Mouse (Mus musculus): ENCODE results near the gene Hbp1. TPM values are rescaled to one million over a fixed set of nuclear protein-coding genes. Genes with fewer than 3 reads are reported as not detected.

Hbp1 gene
- 106 and 117 TPM in 2 replicates for total RNA-seq (2014; rRNA removed)
- 52.9 and 57.3 TPM in 2 replicates for polyA plus RNA-seq (2012; rRNA removed)

- WGBS: 1% methylated on average over 69 of the region's 71 CpGs
- Histone ChIP-seq H3K27ac (replicated peaks; ENCODE audit: insufficient read depth, low read depth, low read length) (peak within 1 kb of the TSS; percentile 96), H3K9ac (ENCODE audit: low read depth, low read length) (peak within 1 kb of the TSS; percentile 99), H3K4me3 (ENCODE audit: insufficient read depth, low read depth, low read length) (peak within 1 kb of the TSS; percentile 95), H3K4me1 (ENCODE audit: control insufficient read depth, insufficient read depth, low read length) (peaks cover 5% of the 10 kb centered on the region), H3K36me3 (ENCODE audit: control insufficient read depth, insufficient read depth, low read length) (no peaks in the 10 kb centered on the region), H3K79me2 (ENCODE audit: control insufficient read depth, insufficient read depth, low read length) (peaks cover 9% of the 10 kb centered on the region; the same call in 1 of the 2 replicates), H3K27me3 (ENCODE audit: control insufficient read depth, insufficient read depth, low read length) (no peaks in the 10 kb centered on the region)
- DNase-seq (ENCODE audit: extremely low read depth, low read depth, low spot score): peak; percentile 100
- TF ChIP-seq CTCF (IDR thresholded peaks at IDR 0.05; ENCODE audit: low read depth, low read length) (no peak), POLR2A (IDR thresholded peaks at IDR 0.05; ENCODE audit: extremely low read depth, insufficient read depth, low read length) (peak; percentile 67; the same call in 1 of the 2 replicates)
Observed at GRCm38 (mm10) chr12:31949759-31950658, at the start of gene Hbp1. Hbp1 (minus strand) TSS chr12:31950535.

- WGBS: 80% methylated on average over 5 of the region's 5 CpGs
- no peak overlapping the region for H3K27ac ChIP-seq (replicated peaks; ENCODE audit: insufficient read depth, low read depth, low read length)
Observed at GRCm38 (mm10) chr12:31998706-31999105, 48.4 kb upstream of the Hbp1 start.

GRCm38 (mm10) chr12:31997328-31997878 is 47.1 kb upstream of the Hbp1 start:
- no peak overlapping the region for H3K27ac ChIP-seq (replicated peaks; ENCODE audit: insufficient read depth, low read depth, low read length)
- WGBS: 76% methylated on average over 3 of the region's 3 CpGs

More at GRCm38 (mm10) chr12:31998706-31999105, 48.4 kb upstream of the Hbp1 start:
- no peaks in the 10 kb centered on the region for H3K4me1 ChIP-seq (ENCODE audit: control insufficient read depth, insufficient read depth, low read length)
- TF ChIP-seq POLR2A (IDR thresholded peaks at IDR 0.05; ENCODE audit: extremely low read depth, insufficient read depth, low read length) (no peak), CTCF (IDR thresholded peaks at IDR 0.05; ENCODE audit: low read depth, low read length) (no peak)
- H3K4me3 ChIP-seq (ENCODE audit: insufficient read depth, low read depth, low read length): no peak overlapping the region
- no peak for DNase-seq (ENCODE audit: extremely low read depth, low read depth, low spot score)
- no peaks in the 10 kb centered on the region for H3K27me3 ChIP-seq (ENCODE audit: control insufficient read depth, insufficient read depth, low read length)
- no peak overlapping the region for H3K9ac ChIP-seq (ENCODE audit: low read depth, low read length)
- H3K79me2 ChIP-seq (ENCODE audit: control insufficient read depth, insufficient read depth, low read length): no peaks in the 10 kb centered on the region
- H3K36me3 ChIP-seq (ENCODE audit: control insufficient read depth, insufficient read depth, low read length): no peaks in the 10 kb centered on the region

GRCm38 (mm10) chr12:31996877-31997276 is 46.5 kb upstream of the Hbp1 start:
- 73% methylated on average over 5 of the region's 5 CpGs for WGBS
- peak; percentile 39 for DNase-seq (ENCODE audit: extremely low read depth, low read depth, low spot score)
- Histone ChIP-seq H3K4me3 (ENCODE audit: insufficient read depth, low read depth, low read length) (no peak overlapping the region), H3K36me3 (ENCODE audit: control insufficient read depth, insufficient read depth, low read length) (no peaks in the 10 kb centered on the region), H3K27ac (replicated peaks; ENCODE audit: insufficient read depth, low read depth, low read length) (no peak overlapping the region), H3K27me3 (ENCODE audit: control insufficient read depth, insufficient read depth, low read length) (no peaks in the 10 kb centered on the region), H3K9ac (ENCODE audit: low read depth, low read length) (no peak overlapping the region), H3K4me1 (ENCODE audit: control insufficient read depth, insufficient read depth, low read length) (no peaks in the 10 kb centered on the region), H3K79me2 (ENCODE audit: control insufficient read depth, insufficient read depth, low read length) (no peaks in the 10 kb centered on the region)
- TF ChIP-seq POLR2A (IDR thresholded peaks at IDR 0.05; ENCODE audit: extremely low read depth, insufficient read depth, low read length): no peak
- TF ChIP-seq CTCF (IDR thresholded peaks at IDR 0.05; ENCODE audit: low read depth, low read length): no peak

More at GRCm38 (mm10) chr12:31997328-31997878, 47.1 kb upstream of the Hbp1 start:
- TF ChIP-seq CTCF (IDR thresholded peaks at IDR 0.05; ENCODE audit: low read depth, low read length) (no peak), POLR2A (IDR thresholded peaks at IDR 0.05; ENCODE audit: extremely low read depth, insufficient read depth, low read length) (no peak)
- no peak overlapping the region for H3K9ac ChIP-seq (ENCODE audit: low read depth, low read length)
- no peaks in the 10 kb centered on the region for H3K36me3 ChIP-seq (ENCODE audit: control insufficient read depth, insufficient read depth, low read length)
- DNase-seq (ENCODE audit: extremely low read depth, low read depth, low spot score): no peak
- no peaks in the 10 kb centered on the region for H3K4me1 ChIP-seq (ENCODE audit: control insufficient read depth, insufficient read depth, low read length)
- H3K27me3 ChIP-seq (ENCODE audit: control insufficient read depth, insufficient read depth, low read length): no peaks in the 10 kb centered on the region
- H3K4me3 ChIP-seq (ENCODE audit: insufficient read depth, low read depth, low read length): no peak overlapping the region
- no peaks in the 10 kb centered on the region for H3K79me2 ChIP-seq (ENCODE audit: control insufficient read depth, insufficient read depth, low read length)

- WGBS: 88% methylated on average over 4 of the region's 4 CpGs
- H3K79me2 ChIP-seq (ENCODE audit: control insufficient read depth, insufficient read depth, low read length): no peaks in the 10 kb centered on the region
- H3K27me3 ChIP-seq (ENCODE audit: control insufficient read depth, insufficient read depth, low read length): no peaks in the 10 kb centered on the region
- no peak for DNase-seq (ENCODE audit: extremely low read depth, low read depth, low spot score)
- H3K4me1 ChIP-seq (ENCODE audit: control insufficient read depth, insufficient read depth, low read length): no peaks in the 10 kb centered on the region
- H3K36me3 ChIP-seq (ENCODE audit: control insufficient read depth, insufficient read depth, low read length): no peaks in the 10 kb centered on the region
- no peak overlapping the region for H3K4me3 ChIP-seq (ENCODE audit: insufficient read depth, low read depth, low read length)
- no peak overlapping the region for H3K9ac ChIP-seq (ENCODE audit: low read depth, low read length)
- TF ChIP-seq POLR2A (IDR thresholded peaks at IDR 0.05; ENCODE audit: extremely low read depth, insufficient read depth, low read length) (no peak), CTCF (IDR thresholded peaks at IDR 0.05; ENCODE audit: low read depth, low read length) (no peak)
- H3K27ac ChIP-seq (replicated peaks; ENCODE audit: insufficient read depth, low read depth, low read length): no peak overlapping the region
Observed at GRCm38 (mm10) chr12:31990575-31990974, 40.2 kb upstream of the Hbp1 start.
